Mouse (Mus musculus) bone marrow, adult 2 months (tissue): ENCODE measurements around the gene Nfam1. TPM values are rescaled to one million over a fixed set of nuclear protein-coding genes. Genes with fewer than 3 reads are reported as not detected.

Experiments
- H3K27ac ChIP-seq: fragments of 200-500 bp; 2 replicates; pipeline ENCODE4 v1.5.1; 2012; ENCODE audit warnings: low read depth, mild to moderate bottlenecking, control low read depth, inconsistent platforms, low read length; ENCODE audit not compliant: control insufficient read depth, poor library complexity, insufficient read depth
- H3K4me1 ChIP-seq: fragments of 200-500 bp; 2 replicates; pipeline ENCODE4 v1.6.1; 2011; ENCODE audit warnings: low read length; ENCODE audit not compliant: control insufficient read depth, insufficient read depth
- H3K4me3 ChIP-seq: fragments of 200-500 bp; replicated peaks from 2 replicates; pipeline ENCODE3; 2011; ENCODE audit warnings: mild to moderate bottlenecking, low read depth, low read length, control low read depth; ENCODE audit not compliant: control insufficient read depth
- CTCF ChIP-seq: fragments of 200-500 bp; IDR thresholded peaks from 2 replicates; pipeline ENCODE4 v1.5.1; 2011; ENCODE audit warnings: low read length, control low read depth; ENCODE audit not compliant: control insufficient read depth, insufficient read depth
- POLR2A ChIP-seq: fragments of 200-500 bp; IDR thresholded peaks from 2 replicates; pipeline ENCODE4 v1.6.1; 2011; ENCODE audit warnings: low read depth, mild to moderate bottlenecking, control low read depth, low read length, borderline replicate concordance; ENCODE audit not compliant: control insufficient read depth
- WGBS: fragments of 180-500 bp; shearing (Covaris S2); methylation state at CpG from one replicate; pipeline ENCODE4 v1.1.7; 2018; 5-methylcytosine and 5-hydroxymethylcytosine counted together
- polyA plus RNA-seq: library from polyadenylated mRNA; stranded (reverse); fragments of >200 nt; gene quantifications from 2 replicates; pipeline ENCODE4 v1.2.4, GENCODE M21; 2011; ENCODE audit warnings: low replicate concordance; ENCODE audit not compliant: missing spikeins, insufficient read depth, insufficient read length

Gene Nfam1
- polyA plus RNA-seq, 1 experiment, result 69.6 TPM

GRCm38 (mm10) chr15:82982724-82983415, 50.2 kb downstream of the Nfam1 start:
- 67% methylated on average over 18 of the region's 18 CpGs for WGBS
- H3K4me3 ChIP-seq, result no peak overlapping the region
- TF ChIP-seq CTCF, result no peak
- TF ChIP-seq POLR2A, result no peak
- H3K27ac ChIP-seq, result no peak overlapping the region
- H3K4me1 ChIP-seq, result no peaks in the 10 kb centered on the region; the same call in 1 of the 2 replicates

- Histone ChIP-seq H3K4me3 (no peak overlapping the region), H3K27ac (no peak overlapping the region), H3K4me1 (no peaks in the 10 kb centered on the region; the same call in 1 of the 2 replicates)
- 35% methylated on average over 15 of the region's 15 CpGs for WGBS
- TF ChIP-seq POLR2A (no peak), CTCF (no peak)
Measured at GRCm38 (mm10) chr15:82981676-82982520, 51.2 kb downstream of the Nfam1 start.

DNA sequence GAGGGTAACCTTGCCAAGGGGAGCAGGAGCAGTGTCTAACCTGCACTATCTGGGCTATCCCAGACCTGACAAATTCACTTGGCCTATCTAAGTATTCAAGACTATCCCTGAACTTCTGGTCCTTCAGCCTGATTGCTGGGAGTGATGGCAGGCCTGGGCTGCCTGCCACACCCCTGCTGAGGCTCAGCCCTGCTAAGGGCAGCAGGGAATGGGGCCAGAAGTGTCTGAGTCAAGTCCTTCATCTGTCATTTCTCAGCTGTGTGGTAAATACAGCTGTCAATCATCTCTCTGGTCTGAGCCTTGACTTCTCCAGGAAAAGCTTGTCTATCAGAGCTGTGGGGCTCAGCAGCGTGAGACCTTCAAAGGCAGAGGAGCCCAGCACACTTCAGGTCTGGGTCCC, 53.6 kb downstream of the Nfam1 start:
- no peak for TF ChIP-seq POLR2A
- TF ChIP-seq CTCF, result no peak

DNA sequence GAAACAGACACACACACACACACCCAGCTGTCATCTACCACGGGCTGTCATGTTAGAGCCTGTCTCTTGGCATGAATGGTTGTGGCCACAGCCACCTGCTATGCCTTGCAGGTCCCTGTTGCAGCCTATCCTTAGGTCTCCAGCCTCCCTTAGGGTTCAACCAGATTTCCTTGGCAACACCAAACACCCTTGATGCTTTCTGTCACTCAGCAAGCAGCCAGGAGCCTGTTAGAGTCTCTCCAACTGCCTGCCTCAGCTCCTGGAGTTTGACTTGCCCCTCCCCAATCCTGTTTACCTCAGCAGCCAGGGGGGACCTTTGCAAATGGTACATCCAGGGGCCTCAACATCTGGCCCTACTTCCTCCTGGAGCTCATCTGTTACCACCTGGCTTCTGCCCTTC, 58.6 kb downstream of the Nfam1 start:
- Histone ChIP-seq H3K4me1 (no peaks in the 10 kb centered on the region; the same call in 1 of the 2 replicates), H3K4me3 (no peak overlapping the region), H3K27ac (no peak overlapping the region)
- TF ChIP-seq POLR2A (no peak), CTCF (no peak)
- WGBS, result 38% methylated on average over 1 of the region's 1 CpGs

More for the DNA sequence above, 53.6 kb downstream of the Nfam1 start:
- 76% methylated on average over 1 of the region's 1 CpGs for WGBS
- Histone ChIP-seq H3K4me1 (no peaks in the 10 kb centered on the region; the same call in 1 of the 2 replicates), H3K4me3 (no peak overlapping the region), H3K27ac (no peak overlapping the region)

DNA sequence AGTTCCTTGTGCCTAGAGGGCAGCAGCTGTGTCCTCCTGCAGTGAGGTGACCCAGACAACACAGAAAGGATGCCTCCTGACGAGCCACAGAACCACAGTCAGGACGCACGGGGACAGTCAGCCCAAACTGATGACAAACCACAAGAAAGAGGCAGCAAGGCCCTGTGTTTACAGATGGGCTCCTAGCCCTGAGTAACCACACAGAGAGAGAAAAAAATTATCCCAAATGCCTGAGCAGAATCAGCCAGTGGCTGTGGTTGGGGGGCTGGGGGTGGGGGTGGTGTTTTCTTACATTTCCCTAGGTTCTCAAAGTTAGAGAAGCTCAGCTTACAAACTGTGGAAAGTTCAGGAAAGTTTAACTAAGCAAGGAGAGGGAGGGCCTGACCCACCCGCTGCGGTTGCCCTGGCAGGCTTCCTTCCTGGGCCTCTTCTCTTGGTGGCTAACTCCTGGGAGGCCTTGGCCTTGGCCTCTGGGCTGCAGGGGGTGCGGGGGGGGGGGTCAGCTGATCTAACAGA, 63.8 kb downstream of the Nfam1 start:
- TF ChIP-seq POLR2A (no peak), CTCF (no peak)
- WGBS, result 4% methylated on average over 6 of the region's 6 CpGs
- Histone ChIP-seq H3K4me3 (no peak overlapping the region), H3K4me1 (peaks cover 2% of the 10 kb centered on the region), H3K27ac (no peak overlapping the region)

DNA sequence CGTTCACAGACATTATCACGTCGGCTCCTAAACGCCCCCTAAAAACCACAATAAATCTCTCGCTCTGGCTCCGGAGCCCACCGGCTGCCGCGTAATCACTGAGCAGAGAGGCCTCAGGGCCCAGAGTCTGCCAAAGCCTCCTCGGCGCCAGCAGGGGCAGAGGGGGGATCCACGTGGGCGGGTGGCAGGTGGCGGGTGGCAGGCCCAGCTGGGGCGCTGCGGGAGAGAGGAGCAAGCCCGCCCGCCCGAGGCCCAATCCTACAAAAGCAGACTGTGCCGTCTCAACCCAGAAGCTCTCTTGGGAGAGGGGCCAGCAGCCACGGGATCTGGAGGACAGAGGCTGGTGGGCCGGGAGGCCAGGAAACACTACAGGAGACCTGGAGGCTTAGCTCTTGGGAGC, 64.7 kb downstream of the Nfam1 start:
- H3K4me1 ChIP-seq, result peaks cover 2% of the 10 kb centered on the region
- H3K4me3 ChIP-seq, result no peak overlapping the region
- WGBS, result 15% methylated on average over 22 of the region's 22 CpGs
- no peak overlapping the region for H3K27ac ChIP-seq
- TF ChIP-seq POLR2A, result no peak
- no peak for TF ChIP-seq CTCF

GRCm38 (mm10) chr15:82967947-82968346, 65.2 kb downstream of the Nfam1 start:
- Histone ChIP-seq H3K4me1 (peaks cover 2% of the 10 kb centered on the region), H3K27ac (no peak overlapping the region), H3K4me3 (no peak overlapping the region)
- WGBS, result 53% methylated on average over 6 of the region's 6 CpGs
- TF ChIP-seq CTCF (no peak), POLR2A (no peak)

- peaks cover 2% of the 10 kb centered on the region for H3K4me1 ChIP-seq
- no peak overlapping the region; the same call in 1 of the 2 replicates for H3K27ac ChIP-seq
- TF ChIP-seq POLR2A, result no peak
- no peak for TF ChIP-seq CTCF
- no peak overlapping the region for H3K4me3 ChIP-seq
- 89% methylated on average over 14 of the region's 14 CpGs for WGBS
Measured at GRCm38 (mm10) chr15:82964266-82964825, 68.8 kb downstream of the Nfam1 start.
